11 mouse cellular contexts compared by ENCODE assay signal in genomic region chr7:125427492-125428090, GRCm38 (mm10). TPM values are rescaled to one million over a fixed set of nuclear protein-coding genes. Genes with fewer than 3 reads are reported as not detected.
DNase-seq lines count a peak whose midpoint lies in the region; ATAC-seq lines count a peak whose summit lies in the region.
"Had no signal": no experiment of that assay in that cellular context is flagged by ENCODE, and none has a peak within 500 bp of the region (broad histone marks: within the 10 kb centered on the region; RNA-seq: fewer than 3 reads in every experiment).

No protein-coding gene starts in this region.

- H3K4me3 ChIP-seq in liver, embryonic 12.5 days = no peak overlapping the region
- H3K4me3 ChIP-seq in liver, embryonic 11.5 days (ENCODE audit: low read depth, low read length) = no peak overlapping the region
- H3K4me3 ChIP-seq in embryonic facial prominence, embryonic 14.5 days (ENCODE audit: low read depth, low read length) = no peak overlapping the region
- H3K4me3 ChIP-seq: stomach, embryonic 15.5 days had no signal

- peaks cover 66% of the 10 kb centered on the region for H3K4me1 ChIP-seq in liver, embryonic 12.5 days
- peaks cover 6% of the 10 kb centered on the region for H3K4me1 ChIP-seq in liver, embryonic 11.5 days (replicated peaks; ENCODE audit: control insufficient read depth, insufficient read depth, low read length)
- no peaks in the 10 kb centered on the region for H3K4me1 ChIP-seq in embryonic facial prominence, embryonic 14.5 days (ENCODE audit: control insufficient read depth, insufficient read depth, low read length)
- H3K4me1 ChIP-seq: stomach, embryonic 15.5 days had no signal

- no peak for ATAC-seq in liver, embryonic 12.5 days
- no peak for ATAC-seq in liver, embryonic 11.5 days (replicated peaks; ENCODE audit: low FRiP score)
- ATAC-seq in cerebellum, adult (ENCODE audit: insufficient number of reproducible peaks, low FRiP score, low TSS enrichment) = peak; percentile 76
- ATAC-seq in embryonic facial prominence, embryonic 14.5 days (ENCODE audit: low read depth) = no peak; the same call in 1 of the 2 replicates
- no peak for ATAC-seq in erythroblast, adult 5-6 weeks (replicated peaks; ENCODE audit: low FRiP score, poor library complexity, severe bottlenecking)
- ATAC-seq: Patski had no signal

- 81% methylated on average over 12 of the region's 12 CpGs for WGBS in liver, embryonic 12.5 days (ENCODE audit: insufficient replicate concordance)
- 83% methylated on average over 12 of the region's 12 CpGs for WGBS in liver, embryonic 11.5 days
- WGBS in embryonic facial prominence, embryonic 14.5 days = 60% methylated on average over 12 of the region's 12 CpGs

- peak overlapping the region; percentile 64 for H3K4me2 ChIP-seq in liver, embryonic 12.5 days
- no peak overlapping the region for H3K4me2 ChIP-seq in liver, embryonic 11.5 days
- H3K4me2 ChIP-seq in embryonic facial prominence, embryonic 14.5 days (ENCODE audit: low read depth, low read length) = no peak overlapping the region
- H3K4me2 ChIP-seq: stomach, embryonic 15.5 days had no signal

- H3K9me3 ChIP-seq in liver, embryonic 12.5 days (replicated peaks) = 0 out of 2 replicates have a peak, but pooled peaks cover 5% of the 10 kb centered on the region
- no peaks in the 10 kb centered on the region for H3K9me3 ChIP-seq in liver, embryonic 11.5 days (ENCODE audit: control insufficient read depth, low read length)
- no peaks in the 10 kb centered on the region for H3K9me3 ChIP-seq in embryonic facial prominence, embryonic 14.5 days (ENCODE audit: control insufficient read depth, low read length)
- H3K9me3 ChIP-seq: stomach, embryonic 15.5 days had no signal

- no peak for DNase-seq in liver, embryonic 11.5 days (ENCODE audit: low spot score)
- DNase-seq in embryonic facial prominence, embryonic 14.5 days (ENCODE audit: low spot score) = peak; percentile 33
- DNase-seq in lung, postnatal 10 days = peak; percentile 42
- DNase-seq in spleen, postnatal 4 days (ENCODE audit: low spot score in 2 of 2) = no peak
- DNase-seq in embryo, embryonic 9.5 days (ENCODE audit: extremely low spot score) = no peak
- DNase-seq: embryo, embryonic 11 days had no signal

- H3K36me3 ChIP-seq in liver, embryonic 12.5 days = no peaks in the 10 kb centered on the region
- no peaks in the 10 kb centered on the region for H3K36me3 ChIP-seq in liver, embryonic 11.5 days (ENCODE audit: control insufficient read depth, insufficient read depth, low read length)
- no peaks in the 10 kb centered on the region for H3K36me3 ChIP-seq in embryonic facial prominence, embryonic 14.5 days (ENCODE audit: control insufficient read depth, insufficient read depth, low read length)
- H3K36me3 ChIP-seq: stomach, embryonic 15.5 days had no signal

- H3K27ac ChIP-seq in liver, embryonic 12.5 days = peak overlapping the region; percentile 94
- H3K27ac ChIP-seq in liver, embryonic 11.5 days (ENCODE audit: low read depth, low read length) = no peak overlapping the region
- no peak overlapping the region for H3K27ac ChIP-seq in embryonic facial prominence, embryonic 14.5 days (replicated peaks; ENCODE audit: low read depth, low read length)
- H3K27ac ChIP-seq: stomach, embryonic 15.5 days had no signal

- peak overlapping the region; percentile 58 for H3K9ac ChIP-seq in liver, embryonic 12.5 days
- H3K9ac ChIP-seq in liver, embryonic 11.5 days (ENCODE audit: low read depth, low read length) = no peak overlapping the region
- H3K9ac ChIP-seq in embryonic facial prominence, embryonic 14.5 days (ENCODE audit: low read depth, low read length) = no peak overlapping the region
- H3K9ac ChIP-seq: stomach, embryonic 15.5 days had no signal

- no peaks in the 10 kb centered on the region for H3K27me3 ChIP-seq in liver, embryonic 12.5 days (replicated peaks)
- H3K27me3 ChIP-seq in liver, embryonic 11.5 days (replicated peaks; ENCODE audit: control insufficient read depth, insufficient read depth, low read length) = no peaks in the 10 kb centered on the region
- no peaks in the 10 kb centered on the region for H3K27me3 ChIP-seq in embryonic facial prominence, embryonic 14.5 days (replicated peaks; ENCODE audit: control insufficient read depth, insufficient read depth, low read length)
- H3K27me3 ChIP-seq: Patski; stomach, embryonic 15.5 days had no signal

RNA-seq across cellular contexts. Expression of gene Kdm8, which starts 16.9 kb away (rescaled TPM):
- polyA plus RNA-seq in liver, embryonic 12.5 days (2016; fragmentation: Nextera tagmentation; extraction: Ambion mirVana) = 11.1 and 11.7 TPM in 2 replicates
- 14.8 and 15.2 TPM in 2 replicates for polyA plus RNA-seq in liver, embryonic 11.5 days (2014; fragmentation: Nextera tagmentation; extraction: Ambion mirVana)
- 6.9 and 8.7 TPM in 2 replicates for polyA plus RNA-seq in embryonic facial prominence, embryonic 14.5 days (2014; fragmentation: Nextera tagmentation; extraction: Ambion mirVana)
- 6.7 TPM in 1 of 2 replicates, not detected in the other for total RNA-seq in erythroblast, adult 5-6 weeks (2015; ENCODE audit: low replicate concordance)
- total RNA-seq in erythroblast, adult 5-6 weeks (2017; ENCODE audit: low replicate concordance) = 1.3 and 1.8 TPM in 2 replicates

Comparison
In these comparisons a context has a peak if more than half of its experiments do, and no peak if none do; other contexts are left out.
1. DNase-seq: peak in embryonic facial prominence, embryonic 14.5 days (single experiment) and lung, postnatal 10 days (single experiment); none in liver, embryonic 11.5 days (single experiment), spleen, postnatal 4 days (0 of 2) and embryo, embryonic 9.5 days (single experiment).